Mouse (Mus musculus) CH12.LX (cell line): ENCODE measurements around the gene Speg. TPM values are rescaled to one million over a fixed set of nuclear protein-coding genes. Genes with fewer than 3 reads are reported as not detected.

ENCODE experiments used
- DNase-seq: peaks from one replicate; pipeline ENCODE4 v3.0.0-alpha.2; 2013; ENCODE audit errors: extremely low read depth
- H3K27ac ChIP-seq: 2 replicates; pipeline ENCODE4 v1.5.1; 2012; ENCODE audit warnings: low read depth, mild to moderate bottlenecking, control low read depth, moderate library complexity; ENCODE audit not compliant: insufficient read depth
- H3K27me3 ChIP-seq: replicated peaks from 2 replicates; pipeline ENCODE3; 2012; ENCODE audit warnings: inconsistent platforms
- H3K36me3 ChIP-seq, 2 experiments: replicated peaks in 1 of 2; 2 replicates each; pipeline versions ENCODE3 to v1.6.1; 2012; ENCODE audit warnings: inconsistent platforms in 1 of 2, low read length in 1 of 2, mild to moderate bottlenecking in 1 of 2, mixed read lengths in 1 of 2, moderate library complexity in 1 of 2; ENCODE audit not compliant: control insufficient read depth in 1 of 2, insufficient read depth in 1 of 2
- H3K4me1 ChIP-seq, 2 experiments: 2 replicates each; pipeline ENCODE4 v1.6.1; 2012; ENCODE audit warnings: inconsistent platforms in 1 of 2, moderate library complexity in 1 of 2; ENCODE audit not compliant: insufficient read depth in 2 of 2, control insufficient read depth in 1 of 2
- H3K4me2 ChIP-seq: 2 replicates; pipeline ENCODE4 v1.6.1; 2012; ENCODE audit warnings: low read depth, mild to moderate bottlenecking, control low read depth; ENCODE audit not compliant: poor library complexity, insufficient read depth, severe bottlenecking
- H3K4me3 ChIP-seq, 3 experiments: fragments of 150-350 bp in 1 of 3; sonication (generic) in 1 of 3; replicated peaks in 1 of 3; 2 replicates each; pipeline versions ENCODE3 to v1.5.1; 2011 to 2012; ENCODE audit warnings: low read depth in 2 of 3, low read length in 2 of 3, mild to moderate bottlenecking in 2 of 3, moderate library complexity in 2 of 3, control low read depth in 1 of 3, improper control_type of control experiment in 1 of 3, inconsistent platforms in 1 of 3, mixed read lengths in 1 of 3; ENCODE audit not compliant: poor library complexity in 1 of 3
- H3K79me2 ChIP-seq: replicated peaks from 2 replicates; pipeline ENCODE4 v1.6.1; 2012; ENCODE audit warnings: mild to moderate bottlenecking, moderate library complexity; ENCODE audit not compliant: control insufficient read depth, poor library complexity, insufficient read depth, severe bottlenecking; ENCODE audit errors: extremely low read depth
- H3K9ac ChIP-seq: 2 replicates; pipeline ENCODE4 v1.6.1; 2012; ENCODE audit warnings: low read depth, mild to moderate bottlenecking, control low read depth, moderate library complexity; ENCODE audit not compliant: insufficient read depth
- H3K9me3 ChIP-seq: replicated peaks from 2 replicates; pipeline ENCODE3; 2012; ENCODE audit warnings: low read length, inconsistent platforms, mixed read lengths
- CHD2 ChIP-seq: IDR thresholded peaks from 2 replicates; pipeline ENCODE4 v1.6.1; 2011; ENCODE audit warnings: low read length, improper control_type of control experiment
- CTCF ChIP-seq, 2 experiments: IDR thresholded peaks in 1 of 2; conservative IDR thresholded peaks in 1 of 2; 2 replicates each; pipeline ENCODE4 v1.5.1; 2011 to 2012; ENCODE audit warnings: low read depth in 2 of 2, low read length in 2 of 2, improper control_type of control experiment in 1 of 2, inconsistent platforms in 1 of 2, mild to moderate bottlenecking in 1 of 2, moderate library complexity in 1 of 2
- EP300 ChIP-seq: IDR thresholded peaks from 2 replicates; pipeline ENCODE4 v1.6.1; 2011; ENCODE audit warnings: low read length, improper control_type of control experiment
- ETS1 ChIP-seq: conservative IDR thresholded peaks from 2 replicates; pipeline ENCODE4 v1.6.1; 2012; ENCODE audit warnings: low read depth, mild to moderate bottlenecking, inconsistent platforms, low read length, improper control_type of control experiment, moderate library complexity
- HCFC1 ChIP-seq: IDR thresholded peaks from 2 replicates; pipeline ENCODE4 v1.6.1; 2012; ENCODE audit warnings: low read depth, mild to moderate bottlenecking, inconsistent platforms, low read length, improper control_type of control experiment
- IRF4 ChIP-seq: IDR thresholded peaks from 2 replicates; pipeline ENCODE4 v1.6.1; 2014; ENCODE audit warnings: low read depth, mild to moderate bottlenecking, inconsistent platforms, low read length, improper control_type of control experiment
- JUND ChIP-seq: conservative IDR thresholded peaks from 2 replicates; pipeline ENCODE4 v1.6.1; 2011; ENCODE audit warnings: low read depth, low read length, improper control_type of control experiment
- MAFK ChIP-seq: IDR thresholded peaks from 2 replicates; pipeline ENCODE4 v1.6.1; 2011; ENCODE audit warnings: low read length, improper control_type of control experiment; ENCODE audit not compliant: insufficient replicate concordance
- MAZ ChIP-seq: IDR thresholded peaks from 2 replicates; pipeline ENCODE4 v1.6.1; 2012; ENCODE audit warnings: low read depth, mild to moderate bottlenecking, inconsistent platforms, low read length, improper control_type of control experiment, moderate library complexity
- MEF2A ChIP-seq: IDR thresholded peaks from 2 replicates; pipeline ENCODE4 v1.6.1; 2014; ENCODE audit warnings: low read depth, mild to moderate bottlenecking, inconsistent platforms, low read length, improper control_type of control experiment, borderline replicate concordance
- MXI1 ChIP-seq: IDR thresholded peaks from 2 replicates; pipeline ENCODE4 v1.6.1; 2011; ENCODE audit warnings: mild to moderate bottlenecking, low read depth, low read length, improper control_type of control experiment
- MYC ChIP-seq: IDR thresholded peaks from 2 replicates; pipeline ENCODE4 v1.6.1; 2011; ENCODE audit warnings: low read depth, mild to moderate bottlenecking, improper control_type of control experiment, low read length
- NRF1 ChIP-seq: IDR thresholded peaks from 2 replicates; pipeline ENCODE4 v1.6.1; 2014; ENCODE audit warnings: low read depth, mild to moderate bottlenecking, inconsistent platforms, low read length, improper control_type of control experiment, moderate library complexity
- POLR2A ChIP-seq: IDR thresholded peaks from 2 replicates; pipeline ENCODE4 v1.6.1; 2011; ENCODE audit warnings: low read depth, mild to moderate bottlenecking, improper control_type of control experiment, low read length
- POLR2AphosphoS2 ChIP-seq: IDR thresholded peaks from 2 replicates; pipeline ENCODE4 v1.6.1; 2011; ENCODE audit warnings: low read depth, low read length, improper control_type of control experiment
- RAD21 ChIP-seq: IDR thresholded peaks from 2 replicates; pipeline ENCODE4 v1.6.1; 2011; ENCODE audit warnings: low read depth, mild to moderate bottlenecking, low read length, improper control_type of control experiment, moderate library complexity
- SMC3 ChIP-seq: IDR thresholded peaks from 2 replicates; pipeline ENCODE4 v1.6.1; 2011; ENCODE audit warnings: low read depth, low read length, improper control_type of control experiment
- TBP ChIP-seq: conservative IDR thresholded peaks from 2 replicates; pipeline ENCODE4 v1.6.1; 2011; ENCODE audit warnings: low read depth, low read length, improper control_type of control experiment
- USF2 ChIP-seq: conservative IDR thresholded peaks from 2 replicates; pipeline ENCODE4 v1.6.1; 2011; ENCODE audit warnings: low read depth, low read length, improper control_type of control experiment
- ZC3H11A ChIP-seq: IDR thresholded peaks from 2 replicates; pipeline ENCODE4 v1.6.1; 2012; ENCODE audit warnings: low read depth, mild to moderate bottlenecking, inconsistent platforms, low read length, improper control_type of control experiment
- ZKSCAN1 ChIP-seq: IDR thresholded peaks from 2 replicates; pipeline ENCODE4 v1.6.1; 2012; ENCODE audit warnings: low read depth, inconsistent platforms, low read length, improper control_type of control experiment, borderline replicate concordance
- ZNF384 ChIP-seq: IDR thresholded peaks from 2 replicates; pipeline ENCODE4 v1.6.1; 2012; ENCODE audit warnings: low read depth, low read length, improper control_type of control experiment, inconsistent platforms
- dilution Hi-C: fragments of 300-500 bp; cut with MboI; formaldehyde crosslinking; loops from 2 replicates; pipeline ENCODE4 v1.14.3; 2020; ENCODE audit warnings: low sequenced_read_pairs; ENCODE audit not compliant: extremely low pct_unique_long_range_greater_than_20kb, extremely low pct_ligation_motif_present
- in situ Hi-C: fragments of 300-500 bp; cut with MboI; formaldehyde crosslinking; loops from 3 replicates; pipeline ENCODE4 v1.14.3; 2019; ENCODE audit warnings: low sequenced_read_pairs, low pct_ligation_motif_present, low pct_unique_long_range_greater_than_20kb, mixed read lengths
- polyA plus RNA-seq: library from polyadenylated mRNA; unstranded; fragments of >175 nt; gene quantifications from 2 replicates; pipeline ENCODE4 v1.2.1, GENCODE M21; 2012; ENCODE audit warnings: low read depth; ENCODE audit not compliant: insufficient read length
- total RNA-seq, 2 experiments: library from RNA; depleted of rRNA; stranded (reverse); fragments of 300-350 nt in 1 of 2; fragments of >200 nt in 1 of 2; gene quantifications; 2 replicates each; pipeline ENCODE4 v1.2.3; 2012 to 2014

Gene Speg
- total and polyA plus RNA-seq, 3 experiments, result 13.1 to 30.7 (median 18.8) TPM

DNA sequence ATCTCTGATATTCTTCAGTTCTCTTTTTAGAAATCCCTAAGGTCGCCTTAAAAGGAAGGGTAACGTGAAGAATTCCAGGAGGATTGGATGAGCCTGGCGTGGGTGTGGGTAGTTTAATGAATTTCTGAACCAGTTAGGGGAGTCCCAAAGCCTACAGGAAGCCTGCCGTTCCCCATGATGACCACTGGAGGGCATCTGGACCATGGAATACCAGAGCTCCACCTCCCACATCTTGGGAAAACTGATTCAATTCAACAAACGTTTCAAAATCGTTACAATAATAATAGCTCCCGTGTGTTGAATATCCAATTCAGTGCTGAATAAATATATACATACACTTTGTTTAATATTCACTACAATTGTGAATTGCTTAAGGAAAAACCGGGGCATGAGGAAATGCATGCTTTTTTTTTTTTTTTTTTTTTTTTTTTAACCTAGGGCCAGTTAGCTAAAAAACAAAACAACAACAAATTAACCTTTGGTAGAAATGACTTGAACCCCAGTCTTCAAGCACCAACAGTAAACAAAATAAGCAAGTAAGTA lies 32.2 kb upstream of the Speg start:
- Histone ChIP-seq H3K79me2 (no peaks in the 10 kb centered on the region), H3K36me3 (no peaks in the 10 kb centered on the region), H3K4me1 (peaks cover 13 to 38% of the 10 kb centered on the region in 2 experiments), H3K9ac (no peak overlapping the region), H3K27ac (no peak overlapping the region), H3K4me2 (no peak overlapping the region), H3K27me3 (peaks cover 10% of the 10 kb centered on the region), H3K9me3 (peaks cover 2% of the 10 kb centered on the region)
- peak; percentile 62 for DNase-seq
- TF ChIP-seq MAZ, result no peak
- no peak for TF ChIP-seq JUND
- no peak for TF ChIP-seq EP300
- peak; percentile 97 for TF ChIP-seq RAD21
- TF ChIP-seq ETS1, result no peak
- TF ChIP-seq CTCF (conservative IDR thresholded peaks at IDR 0.05 in 1 of 2, IDR thresholded peaks at IDR 0.05 in 1 of 2; ENCODE audit: low read depth in 2 of 2, low read length in 2 of 2), result peak; percentile 75 to 96
- TF ChIP-seq SMC3, result peak; percentile 93
- TF ChIP-seq ZC3H11A, result peak; percentile 78
- no peak for TF ChIP-seq MEF2A
- peak; percentile 92 for TF ChIP-seq ZNF384
- peak; percentile 69 for TF ChIP-seq IRF4
- TF ChIP-seq, all 38 proteins: peak for 6
- in situ Hi-C loops, result loop anchor here (25.0 kb wide), 1 partner anchor 219 kb away; no protein-coding TSS in a partner anchor
- dilution Hi-C loops, result no loop called here
- no peak overlapping the region for H3K4me3 ChIP-seq

DNA sequence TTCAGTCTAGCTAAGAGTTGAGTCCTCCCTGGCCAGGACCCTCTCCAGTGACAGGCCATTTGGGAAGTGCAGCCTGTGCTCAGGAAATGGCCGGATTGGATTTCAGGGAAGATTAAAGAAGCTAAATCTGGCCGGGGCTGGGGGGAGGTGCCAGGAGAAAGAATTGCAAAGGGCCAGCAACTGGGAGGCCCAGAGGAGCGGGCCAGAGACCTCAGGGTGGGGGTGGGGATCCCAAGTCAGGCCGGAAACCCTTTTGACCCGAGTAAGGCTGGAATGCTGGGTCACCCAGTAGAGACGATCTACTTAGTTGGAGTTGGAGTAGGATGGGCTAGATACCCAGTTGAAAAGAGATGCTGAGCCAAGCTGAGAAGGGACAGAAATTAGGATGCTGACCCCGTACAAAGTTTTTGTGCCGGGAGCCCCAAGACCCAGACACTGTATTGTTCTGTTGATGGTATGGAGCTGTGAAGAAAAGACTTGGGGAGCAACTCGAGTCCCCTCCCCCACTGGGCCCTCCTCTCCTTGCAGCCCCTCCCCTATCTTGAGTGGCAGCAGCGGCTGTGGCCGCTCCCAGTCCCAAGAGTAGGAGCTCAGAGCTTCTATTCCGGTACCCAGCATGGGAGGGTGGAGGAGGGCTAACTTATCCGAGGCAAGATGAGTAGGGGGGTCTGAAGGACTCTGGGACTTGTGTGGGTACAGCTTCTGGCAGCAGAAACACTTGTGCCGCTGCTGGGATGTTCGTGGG lies 30.6 kb upstream of the Speg start:
- Histone ChIP-seq H3K4me1 (peaks cover 10 to 32% of the 10 kb centered on the region in 2 experiments), H3K4me3 (no peak overlapping the region), H3K27ac (no peak overlapping the region), H3K36me3 (no peaks in the 10 kb centered on the region), H3K79me2 (no peaks in the 10 kb centered on the region), H3K9ac (no peak overlapping the region), H3K4me2 (peak overlapping the region; percentile 44; the same call in 1 of the 2 replicates), H3K9me3 (peaks cover 2% of the 10 kb centered on the region), H3K27me3 (peaks cover 10% of the 10 kb centered on the region)
- dilution Hi-C loops (no loop called here), in situ Hi-C loops (loop anchor here (5.0 to 25.0 kb wide), 2 partner anchors 128 to 218 kb away; no protein-coding TSS in a partner anchor)
- no peak for DNase-seq
- TF ChIP-seq MYC, result no peak
- TF ChIP-seq CHD2, result no peak
- no peak for TF ChIP-seq JUND
- TF ChIP-seq ZNF384, result no peak
- no peak for TF ChIP-seq POLR2AphosphoS2
- no peak for TF ChIP-seq MAFK
- TF ChIP-seq MXI1, result no peak
- TF ChIP-seq POLR2A, result no peak
- TF ChIP-seq MAZ, result no peak
- no peak for TF ChIP-seq TBP
- TF ChIP-seq EP300, result no peak
- no peak for TF ChIP-seq NRF1
- no peak for TF ChIP-seq HCFC1
- no peak for TF ChIP-seq USF2
- no peak for TF ChIP-seq CTCF (conservative IDR thresholded peaks at IDR 0.05 in 1 of 2, IDR thresholded peaks at IDR 0.05 in 1 of 2; ENCODE audit: low read depth in 2 of 2, low read length in 2 of 2)
- TF ChIP-seq ZKSCAN1, result no peak
